Mouse (Mus musculus) kidney, embryonic 15.5 days (tissue): ENCODE measurements around the gene Chrna9. TPM values are rescaled to one million over a fixed set of nuclear protein-coding genes. Genes with fewer than 3 reads are reported as not detected.

Experiments used
- ATAC-seq: fragments of 200-750 bp; cut with Nextera tagmentation; replicated peaks from 2 replicates; pipeline ENCODE4 v1.8.0; 2017; ENCODE audit warnings: moderate TSS enrichment; ENCODE audit not compliant: low FRiP score
- H3K27ac ChIP-seq: fragments of 300-500 bp; sonication (generic); 2 replicates; pipeline ENCODE4 v1.5.1; 2015; ENCODE audit warnings: mild to moderate bottlenecking, inconsistent platforms
- H3K27me3 ChIP-seq: fragments of 300-500 bp; sonication (generic); 2 replicates; pipeline ENCODE4 v1.6.1; 2015; ENCODE audit warnings: inconsistent platforms
- H3K36me3 ChIP-seq: fragments of 300-500 bp; sonication (generic); 2 replicates; pipeline ENCODE4 v1.6.1; 2015; ENCODE audit warnings: inconsistent platforms
- H3K4me1 ChIP-seq: fragments of 300-500 bp; sonication (generic); 2 replicates; pipeline ENCODE4 v1.6.1; 2015; ENCODE audit warnings: inconsistent platforms
- H3K4me2 ChIP-seq: fragments of 300-500 bp; sonication (generic); 2 replicates; pipeline ENCODE4 v1.6.1; 2015; ENCODE audit warnings: moderate library complexity, mild to moderate bottlenecking, inconsistent platforms
- H3K4me3 ChIP-seq: fragments of 300-500 bp; sonication (generic); replicated peaks from 2 replicates; pipeline ENCODE4 v1.5.1; 2015; ENCODE audit warnings: mild to moderate bottlenecking, inconsistent platforms
- H3K9ac ChIP-seq: fragments of 300-500 bp; sonication (generic); 2 replicates; pipeline ENCODE4 v1.6.1; 2015; ENCODE audit warnings: mild to moderate bottlenecking, inconsistent platforms
- H3K9me3 ChIP-seq: fragments of 300-500 bp; sonication (generic); replicated peaks from 2 replicates; pipeline ENCODE4 v1.6.1; 2016; ENCODE audit warnings: inconsistent platforms
- WGBS: fragments of 180-500 bp; shearing (Covaris S2); methylation state at CpG from one replicate; pipeline ENCODE4 v1.1.7; 2015; ENCODE audit warnings: mixed read lengths; 5-methylcytosine and 5-hydroxymethylcytosine counted together
- polyA plus RNA-seq: library from polyadenylated mRNA; unstranded; fragments of >200 nt; fragmentation: Nextera tagmentation; extraction: Ambion mirVana; gene quantifications from 2 replicates; pipeline ENCODE4 v1.2.1, GENCODE M21; 2015

Chrna9 gene
- 0.28 and 0.55 TPM in 2 replicates for polyA plus RNA-seq

- no peak within 1 kb of the TSS for H3K9ac ChIP-seq
These were observed at the start of gene Chrna9 for GRCm38 (mm10) chr5:65934783-65935182. TSS of gene Chrna9 (plus strand) at chr5:65934921.

GRCm38 (mm10) chr5:65885699-65886443 is 48.9 kb upstream of the Chrna9 start:
- peaks cover 12% of the 10 kb centered on the region for H3K4me1 ChIP-seq
- ATAC-seq = peak; percentile 59; the same call in 1 of the 2 replicates
- no peaks in the 10 kb centered on the region for H3K36me3 ChIP-seq
- H3K4me2 ChIP-seq = no peak overlapping the region
- 56% methylated on average over 15 of the region's 15 CpGs for WGBS
- H3K27me3 ChIP-seq = no peaks in the 10 kb centered on the region
- no peak overlapping the region for H3K27ac ChIP-seq
- H3K9ac ChIP-seq = no peak overlapping the region
- no peaks in the 10 kb centered on the region for H3K9me3 ChIP-seq
- H3K4me3 ChIP-seq = no peak overlapping the region

More at GRCm38 (mm10) chr5:65934783-65935182, at the start of gene Chrna9:
- 0 out of 2 replicates have a peak, but pooled peaks cover 3% of the 10 kb centered on the region for H3K4me1 ChIP-seq
- no peaks in the 10 kb centered on the region for H3K9me3 ChIP-seq
- H3K27me3 ChIP-seq = no peaks in the 10 kb centered on the region
- 85% methylated on average over 5 of the region's 5 CpGs for WGBS
- no peak for ATAC-seq
- no peaks in the 10 kb centered on the region for H3K36me3 ChIP-seq
- no peak within 1 kb of the TSS for H3K27ac ChIP-seq
- no peak within 1 kb of the TSS for H3K4me2 ChIP-seq
- no peak within 1 kb of the TSS for H3K4me3 ChIP-seq

GRCm38 (mm10) chr5:65888102-65888501 is 46.6 kb upstream of the Chrna9 start:
- no peaks in the 10 kb centered on the region for H3K27me3 ChIP-seq
- H3K4me1 ChIP-seq = peaks cover 7% of the 10 kb centered on the region; the same call in 1 of the 2 replicates
- no peak overlapping the region for H3K27ac ChIP-seq
- H3K36me3 ChIP-seq = no peaks in the 10 kb centered on the region
- H3K9me3 ChIP-seq = no peaks in the 10 kb centered on the region
- 92% methylated on average over 5 of the region's 5 CpGs for WGBS
- no peak overlapping the region for H3K4me3 ChIP-seq
- ATAC-seq = no peak
- no peak overlapping the region for H3K4me2 ChIP-seq
- no peak overlapping the region for H3K9ac ChIP-seq

DNA sequence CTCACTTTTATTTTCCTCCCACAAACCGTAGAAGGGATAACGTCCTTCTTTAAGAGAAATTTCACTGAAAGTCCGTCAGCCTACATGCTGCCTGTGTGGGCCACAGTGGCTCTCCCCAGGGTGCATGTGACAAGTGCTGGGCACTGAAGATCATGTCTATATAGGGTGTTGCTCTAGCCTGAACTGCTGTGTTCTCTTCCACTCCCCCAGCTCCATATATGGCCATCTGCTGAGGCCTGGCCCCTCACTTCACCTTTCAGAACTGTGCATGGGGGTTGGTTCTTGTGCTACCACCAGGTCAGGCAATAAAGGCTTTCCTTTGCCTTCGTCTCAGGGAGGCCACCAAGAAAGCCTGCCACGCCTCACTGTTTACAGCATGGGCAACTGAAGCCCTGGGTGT is 45.7 kb upstream of the Chrna9 start:
- H3K36me3 ChIP-seq = no peaks in the 10 kb centered on the region
- H3K9me3 ChIP-seq = no peaks in the 10 kb centered on the region
- peaks cover 7% of the 10 kb centered on the region; the same call in 1 of the 2 replicates for H3K4me1 ChIP-seq
- no peak overlapping the region for H3K4me3 ChIP-seq
- no peak overlapping the region for H3K4me2 ChIP-seq
- 0 out of 2 replicates have a peak, but pooled peaks have one; percentile 29 for ATAC-seq
- no peak overlapping the region for H3K27ac ChIP-seq
- H3K27me3 ChIP-seq = no peaks in the 10 kb centered on the region
- WGBS = 57% methylated on average over 5 of the region's 5 CpGs
- no peak overlapping the region for H3K9ac ChIP-seq

DNA sequence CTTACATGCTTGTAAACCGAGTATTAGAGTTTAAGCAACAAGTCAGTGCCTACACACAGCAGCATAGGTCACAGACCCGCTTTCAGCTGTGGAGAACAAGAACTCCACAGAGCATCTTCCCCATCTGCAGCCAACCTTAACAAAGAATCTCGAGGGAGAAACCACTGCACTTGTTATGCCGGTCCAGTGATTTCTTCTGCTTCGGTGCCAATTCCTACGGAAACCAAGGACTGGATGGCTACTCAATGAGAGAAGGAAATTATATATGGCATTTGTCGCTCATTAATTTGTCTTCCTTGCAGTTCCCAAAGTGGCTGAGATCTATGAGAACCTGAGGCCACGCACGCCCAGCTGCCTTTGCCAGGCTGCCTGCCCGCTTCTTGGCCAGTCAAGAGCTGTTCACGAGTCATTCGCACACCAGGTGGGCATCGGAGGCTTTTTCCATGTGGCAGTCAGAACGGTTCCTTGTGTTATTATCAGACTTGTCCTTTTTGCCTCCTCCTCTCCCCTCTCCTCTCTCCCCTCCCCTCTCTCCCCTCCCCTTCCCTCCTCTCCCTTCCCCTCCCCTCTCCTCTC is 43.4 kb upstream of the Chrna9 start:
- H3K4me1 ChIP-seq = peaks cover 5% of the 10 kb centered on the region; the same call in 1 of the 2 replicates
- H3K9me3 ChIP-seq = no peaks in the 10 kb centered on the region
- no peak overlapping the region for H3K4me2 ChIP-seq
- WGBS = 71% methylated on average over 14 of the region's 14 CpGs
- no peaks in the 10 kb centered on the region for H3K36me3 ChIP-seq
- H3K27ac ChIP-seq = no peak overlapping the region
- no peaks in the 10 kb centered on the region for H3K27me3 ChIP-seq
- no peak for ATAC-seq
- no peak overlapping the region for H3K9ac ChIP-seq
- no peak overlapping the region for H3K4me3 ChIP-seq

DNA sequence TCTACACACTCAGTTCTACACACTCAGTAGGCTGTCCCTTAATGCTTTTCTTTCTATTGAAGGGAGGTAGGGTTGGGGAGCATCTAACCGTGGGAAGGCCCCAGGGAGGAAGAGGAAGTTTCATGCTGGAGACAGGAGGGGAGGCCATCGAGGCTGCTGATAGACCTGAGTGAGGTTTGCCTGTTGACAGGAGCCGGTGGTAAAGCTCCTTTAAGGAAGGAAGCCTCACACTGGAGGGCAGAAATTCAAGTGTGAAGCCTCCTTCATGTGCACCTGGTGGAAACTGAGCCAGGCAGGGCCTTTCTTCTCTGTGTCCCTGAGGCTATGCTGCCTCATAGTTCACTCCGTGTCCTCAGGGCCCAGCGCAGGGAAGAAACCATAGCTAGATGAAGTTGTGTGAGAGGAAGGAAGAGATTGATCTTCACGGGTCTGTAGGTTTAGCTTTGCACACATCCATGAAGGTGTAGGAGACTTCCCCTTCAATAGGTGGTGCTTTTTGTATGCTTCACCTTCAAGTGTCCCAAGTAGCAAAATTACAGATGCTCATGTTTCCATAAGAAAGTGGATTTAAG is 39.5 kb upstream of the Chrna9 start:
- Histone ChIP-seq H3K9ac (no peak overlapping the region), H3K9me3 (no peaks in the 10 kb centered on the region), H3K4me3 (no peak overlapping the region), H3K36me3 (no peaks in the 10 kb centered on the region), H3K4me2 (no peak overlapping the region), H3K27me3 (no peaks in the 10 kb centered on the region), H3K4me1 (peaks cover 5% of the 10 kb centered on the region; the same call in 1 of the 2 replicates), H3K27ac (no peak overlapping the region)
- 73% methylated on average over 6 of the region's 6 CpGs for WGBS
- no peak for ATAC-seq

- 78% methylated on average over 7 of the region's 7 CpGs for WGBS
- Histone ChIP-seq H3K36me3 (no peaks in the 10 kb centered on the region), H3K27ac (no peak overlapping the region)
These were observed 39.0 kb upstream of the Chrna9 start for GRCm38 (mm10) chr5:65895764-65896163.

GRCm38 (mm10) chr5:65897731-65898130 is 37.0 kb upstream of the Chrna9 start:
- no peaks in the 10 kb centered on the region for H3K9me3 ChIP-seq
- no peaks in the 10 kb centered on the region for H3K27me3 ChIP-seq
- WGBS = 96% methylated on average over 2 of the region's 2 CpGs
- H3K27ac ChIP-seq = no peak overlapping the region
- H3K36me3 ChIP-seq = no peaks in the 10 kb centered on the region
- H3K4me2 ChIP-seq = no peak overlapping the region
- ATAC-seq = no peak
- 0 out of 2 replicates have a peak, but pooled peaks cover 6% of the 10 kb centered on the region for H3K4me1 ChIP-seq
- no peak overlapping the region for H3K9ac ChIP-seq
- H3K4me3 ChIP-seq = no peak overlapping the region

More at GRCm38 (mm10) chr5:65895764-65896163, 39.0 kb upstream of the Chrna9 start:
- H3K4me2 ChIP-seq = no peak overlapping the region
- no peak overlapping the region for H3K4me3 ChIP-seq
- no peak for ATAC-seq
- no peaks in the 10 kb centered on the region for H3K9me3 ChIP-seq
- no peaks in the 10 kb centered on the region for H3K27me3 ChIP-seq
- H3K4me1 ChIP-seq = peaks cover 7% of the 10 kb centered on the region; the same call in 1 of the 2 replicates
- H3K9ac ChIP-seq = no peak overlapping the region

DNA sequence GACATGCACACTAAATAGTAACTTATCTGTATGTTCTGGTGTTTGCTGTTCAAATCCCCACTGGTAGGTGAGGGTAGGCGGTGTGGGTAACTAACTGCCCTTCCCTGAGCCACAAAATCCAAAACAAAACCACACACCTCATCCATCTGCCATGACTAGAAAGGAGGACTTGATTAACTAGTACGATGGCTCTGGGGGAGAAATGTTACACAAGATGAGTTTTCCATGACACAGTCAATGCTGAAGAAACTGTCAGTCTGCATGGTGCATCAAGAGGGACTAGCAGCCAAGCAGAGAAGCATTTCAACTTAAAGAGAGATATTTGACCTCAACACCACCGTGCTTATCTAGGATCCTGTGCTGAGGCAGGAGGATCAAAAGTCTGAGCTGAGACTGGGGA is 36.0 kb upstream of the Chrna9 start:
- ATAC-seq = no peak
- H3K27ac ChIP-seq = no peak overlapping the region
- H3K27me3 ChIP-seq = no peaks in the 10 kb centered on the region
- peaks cover 8% of the 10 kb centered on the region for H3K9me3 ChIP-seq
- 74% methylated on average over 3 of the region's 3 CpGs for WGBS
- H3K4me2 ChIP-seq = no peak overlapping the region
- no peak overlapping the region for H3K9ac ChIP-seq
- H3K4me3 ChIP-seq = no peak overlapping the region
- H3K4me1 ChIP-seq = 0 out of 2 replicates have a peak, but pooled peaks cover 6% of the 10 kb centered on the region
- H3K36me3 ChIP-seq = no peaks in the 10 kb centered on the region

- 86% methylated on average over 6 of the region's 6 CpGs for WGBS
These were observed 34.6 kb upstream of the Chrna9 start for GRCm38 (mm10) chr5:65900113-65900512.

GRCm38 (mm10) chr5:65900862-65901265 is 33.9 kb upstream of the Chrna9 start:
- Histone ChIP-seq H3K4me1 (0 out of 2 replicates have a peak, but pooled peaks cover 6% of the 10 kb centered on the region), H3K4me3 (no peak overlapping the region), H3K27me3 (no peaks in the 10 kb centered on the region), H3K9me3 (peaks cover 18% of the 10 kb centered on the region), H3K4me2 (no peak overlapping the region), H3K36me3 (no peaks in the 10 kb centered on the region), H3K9ac (no peak overlapping the region), H3K27ac (no peak overlapping the region)
- 39% methylated on average over 7 of the region's 7 CpGs for WGBS
- 0 out of 2 replicates have a peak, but pooled peaks have one; percentile 22 for ATAC-seq

More at GRCm38 (mm10) chr5:65900113-65900512, 34.6 kb upstream of the Chrna9 start:
- Histone ChIP-seq H3K4me3 (no peak overlapping the region), H3K27me3 (no peaks in the 10 kb centered on the region), H3K27ac (no peak overlapping the region), H3K4me1 (0 out of 2 replicates have a peak, but pooled peaks cover 6% of the 10 kb centered on the region), H3K9me3 (peaks cover 16% of the 10 kb centered on the region), H3K36me3 (no peaks in the 10 kb centered on the region), H3K4me2 (no peak overlapping the region), H3K9ac (no peak overlapping the region)
- ATAC-seq = no peak
